Mouse (Mus musculus) Patski (cell line): ENCODE data around the gene Cenpt. TPM values are rescaled to one million over a fixed set of nuclear protein-coding genes. Genes with fewer than 3 reads are reported as not detected.
A peak's percentile ranks its signal among the peaks of the same experiment; 100 is the strongest.
"Not testable (repeated sequence)": the region's sequence is repeated elsewhere in the genome, so short reads cannot be mapped to it uniquely, and the experiment has no call there.

ENCODE experiments used
- ATAC-seq: fragments of 100-300 bp; one replicate; pipeline ENCODE4 v1.8.0; 2021
- CTCF ChIA-PET: fragments of 350-600 bp; sonication (Branson Sonifier 250); formaldehyde crosslinking; loops from one replicate; lab custom pipeline; 2022; ENCODE audit warnings: inconsistent platforms; lab: Charles Lee
- POLR2A ChIA-PET: fragments of 350-600 bp; sonication (Branson Sonifier 250); formaldehyde crosslinking; loops from one replicate; lab custom pipeline; 2022; ENCODE audit warnings: antibody characterized with exemption, inconsistent platforms; lab: Charles Lee
- DNase-seq: peaks from one replicate; pipeline ENCODE4 v3.0.0-alpha.2; 2011; ENCODE audit warnings: low read depth, low spot score
- H3K27me3 ChIP-seq: fragments of 371-371 bp; one replicate; pipeline ENCODE4 v1.5.1; 2021
- CTCF ChIP-seq: fragments of 100-300 bp; IDR thresholded peaks from one replicate; pipeline ENCODE4 v1.5.1; 2021
- in situ Hi-C: fragments of 300-500 bp; cut with MboI; formaldehyde crosslinking; loops from 3 replicates; pipeline ENCODE4 v1.11.1; 2018; ENCODE audit warnings: low pct_unique_long_range_greater_than_20kb, mixed read lengths
- polyA plus RNA-seq: library from polyadenylated mRNA; unstranded; gene quantifications from one replicate; pipeline ENCODE4 v1.2.3, GENCODE M21; 2021

Cenpt gene
- polyA plus RNA-seq, 1 experiment from 2014 or later: 38.4 TPM

GRCm38 (mm10) chr8:105835318-105835717, 17.8 kb downstream of the Cenpt start:
- no peak for ATAC-seq
- peaks cover 9% of the 10 kb centered on the region for H3K27me3 ChIP-seq
- POLR2A ChIA-PET: interaction anchor here (0.9 to 1.1 kb wide), 2 partner anchors 24 to 82 kb away, joined by 3 read pairs; no protein-coding TSS in a partner anchor
- CTCF ChIA-PET: interaction anchor here (0.8 to 3.4 kb wide), 12 partner anchors 11 to 121 kb away, joined by 3 to 14 read pairs (median 3); partner anchors contain the start of gene Ctrl
- no peak for DNase-seq
- TF ChIP-seq CTCF: peak; percentile 79
- in situ Hi-C loops: no loop called here

GRCm38 (mm10) chr8:105833740-105834139, 19.3 kb downstream of the Cenpt start:
- in situ Hi-C loops: loop anchor here (5.0 kb wide), 1 partner anchor 104 kb away; the partner anchor contains the start of gene Psmb10
- DNase-seq, H3K27me3 ChIP-seq, POLR2A ChIA-PET, ATAC-seq: not testable (repeated sequence)
- CTCF ChIA-PET: interaction anchor here (1.3 to 3.4 kb wide), 3 partner anchors 22 to 102 kb away, joined by 3 to 14 read pairs (median 4); partner anchors contain the start of gene Thap11

GRCm38 (mm10) chr8:105826861-105827848, 25.9 kb downstream of the Cenpt start, which contains the start of the genes Ranbp10 and Tsnaxip1:
Ranbp10 (minus strand) TSS chr8:105827350.
Tsnaxip1 (plus strand) TSS chr8:105827731.
- ATAC-seq: peak; percentile 98
- CTCF ChIA-PET: interaction anchor here (1.1 to 1.3 kb wide), 2 partner anchors 28 to 113 kb away, joined by 3 read pairs; partner anchors contain the start of gene Thap11
- DNase-seq: peak; percentile 96
- peaks cover 5% of the 10 kb centered on the region for H3K27me3 ChIP-seq
- POLR2A ChIA-PET: no interaction called here
- in situ Hi-C loops: no loop called here
- TF ChIP-seq CTCF: no peak

GRCm38 (mm10) chr8:105826379-105826778, 26.7 kb downstream of the Cenpt start:
- peaks cover 5% of the 10 kb centered on the region for H3K27me3 ChIP-seq
- ChIA-PET CTCF (interaction anchor here (1.1 to 1.3 kb wide), 2 partner anchors 29 to 112 kb away, joined by 3 read pairs; partner anchors contain the start of gene Thap11), POLR2A (interaction anchor here (0.5 kb wide), 1 partner anchor 28 kb away, joined by 5 read pairs; no protein-coding TSS in a partner anchor)
- in situ Hi-C loops: no loop called here
- no peak for TF ChIP-seq CTCF
- ATAC-seq (no peak), DNase-seq (no peak)

- no peak for DNase-seq
- ChIA-PET POLR2A (interaction anchor here (0.6 kb wide), 1 partner anchor 34 kb away, joined by 6 read pairs; no protein-coding TSS in a partner anchor), CTCF (interaction anchor here (0.7 to 1.3 kb wide), 2 partner anchors 65 to 112 kb away, joined by 3 to 4 read pairs; no protein-coding TSS in a partner anchor)
- H3K27me3 ChIP-seq: peaks cover under 1% of the 10 kb centered on the region
- no peak for ATAC-seq
- TF ChIP-seq CTCF: no peak
- in situ Hi-C loops: no loop called here
Measured at GRCm38 (mm10) chr8:105825506-105825905, 27.6 kb downstream of the Cenpt start.

GRCm38 (mm10) chr8:105820925-105821324, 32.2 kb downstream of the Cenpt start:
- POLR2A ChIA-PET: interaction anchor here (0.6 to 0.9 kb wide), 2 partner anchors 13 to 117 kb away, joined by 3 read pairs; no protein-coding TSS in a partner anchor
- no peaks in the 10 kb centered on the region for H3K27me3 ChIP-seq
- no peak for TF ChIP-seq CTCF
- CTCF ChIA-PET: interaction anchor here (1.0 to 1.2 kb wide), 3 partner anchors 13 to 106 kb away, joined by 3 to 5 read pairs (median 3); no protein-coding TSS in a partner anchor
- no peak for ATAC-seq
- no peak for DNase-seq
- in situ Hi-C loops: no loop called here

GRCm38 (mm10) chr8:105819659-105820058, 33.4 kb downstream of the Cenpt start:
- no peak for TF ChIP-seq CTCF
- ChIA-PET POLR2A (interaction anchor here (1.4 kb wide), 1 partner anchor 12 kb away, joined by 4 read pairs; no protein-coding TSS in a partner anchor), CTCF (interaction anchor here (1.7 kb wide), 1 partner anchor 29 kb away, joined by 3 read pairs; no protein-coding TSS in a partner anchor)
- ATAC-seq (no peak), DNase-seq (no peak)
- no peaks in the 10 kb centered on the region for H3K27me3 ChIP-seq
- in situ Hi-C loops: no loop called here

- no peaks in the 10 kb centered on the region for H3K27me3 ChIP-seq
- ChIA-PET POLR2A (no interaction called here), CTCF (no interaction called here)
- TF ChIP-seq CTCF: no peak
- ATAC-seq (no peak), DNase-seq (no peak)
- in situ Hi-C loops: no loop called here
Measured at GRCm38 (mm10) chr8:105813241-105813640, 39.8 kb downstream of the Cenpt start.

- no peak for TF ChIP-seq CTCF
- no peak for DNase-seq
- no peak for ATAC-seq
- in situ Hi-C loops: no loop called here
- no peaks in the 10 kb centered on the region for H3K27me3 ChIP-seq
- ChIA-PET CTCF (no interaction called here), POLR2A (no interaction called here)
Measured at GRCm38 (mm10) chr8:105812511-105812910, 40.6 kb downstream of the Cenpt start.

- in situ Hi-C loops: no loop called here
- no peak for ATAC-seq
- POLR2A ChIA-PET: no interaction called here
- H3K27me3 ChIP-seq: no peaks in the 10 kb centered on the region
- DNase-seq: no peak
- CTCF ChIA-PET: interaction anchor here (0.6 to 1.5 kb wide), 2 partner anchors 18 to 478 kb away, joined by 3 read pairs; no protein-coding TSS in a partner anchor
- no peak for TF ChIP-seq CTCF
Measured at GRCm38 (mm10) chr8:105811543-105811942, 41.5 kb downstream of the Cenpt start.
